Mouse (Mus musculus): ENCODE results near the gene Sec61a2. TPM values are rescaled to one million over a fixed set of nuclear protein-coding genes. Genes with fewer than 3 reads are reported as not detected.

Gene Sec61a2
- polyA plus RNA-seq, 1 experiment from 2014 or later: 54.6 TPM

- CTCF ChIA-PET: interaction anchor here (1.5 to 1.6 kb wide), 2 partner anchors 10 to 13 kb away, joined by 4 read pairs; no protein-coding TSS in a partner anchor
- in situ Hi-C loops (cut with MboI; ENCODE audit: low pct_unique_long_range_greater_than_20kb): no loop called here
- ATAC-seq: no peak
- TF ChIP-seq CTCF (IDR thresholded peaks at IDR 0.05): no peak
- POLR2A ChIA-PET: no interaction called here
- no peak for DNase-seq (ENCODE audit: low read depth, low spot score)
- no peaks in the 10 kb centered on the region for H3K27me3 ChIP-seq
Measured at GRCm38 (mm10) chr2:5931938-5932337, 36.7 kb upstream of the Sec61a2 start.

GRCm38 (mm10) chr2:5930291-5931054 is 35.2 kb upstream of the Sec61a2 start:
- TF ChIP-seq CTCF (IDR thresholded peaks at IDR 0.05): no peak
- DNase-seq (ENCODE audit: low read depth, low spot score): no peak
- no peak for ATAC-seq
- in situ Hi-C loops (cut with MboI; ENCODE audit: low pct_unique_long_range_greater_than_20kb): no loop called here
- ChIA-PET POLR2A (interaction anchor here (0.7 kb wide), 1 partner anchor 21 kb away, joined by 3 read pairs; no protein-coding TSS in a partner anchor), CTCF (no interaction called here)
- H3K27me3 ChIP-seq: no peaks in the 10 kb centered on the region

GRCm38 (mm10) chr2:5929793-5930192 is 34.6 kb upstream of the Sec61a2 start:
- no peak for TF ChIP-seq CTCF (IDR thresholded peaks at IDR 0.05)
- no peaks in the 10 kb centered on the region for H3K27me3 ChIP-seq
- CTCF ChIA-PET: no interaction called here
- no peak for ATAC-seq
- DNase-seq (ENCODE audit: low read depth, low spot score): no peak
- POLR2A ChIA-PET: no interaction called here
- in situ Hi-C loops (cut with MboI; ENCODE audit: low pct_unique_long_range_greater_than_20kb): no loop called here

- TF ChIP-seq CTCF (IDR thresholded peaks at IDR 0.05): no peak
- POLR2A ChIA-PET: no interaction called here
- ATAC-seq (no peak), DNase-seq (ENCODE audit: low read depth, low spot score) (no peak)
- CTCF ChIA-PET: no interaction called here
- in situ Hi-C loops (cut with MboI; ENCODE audit: low pct_unique_long_range_greater_than_20kb): no loop called here
- H3K27me3 ChIP-seq: no peaks in the 10 kb centered on the region
Measured at GRCm38 (mm10) chr2:5927481-5927880, 32.2 kb upstream of the Sec61a2 start.

- ChIA-PET CTCF (no interaction called here), POLR2A (interaction anchor here (0.7 kb wide), 2 partner anchors 16 to 974 kb away, joined by 3 to 7 read pairs; no protein-coding TSS in a partner anchor)
- DNase-seq (ENCODE audit: low read depth, low spot score) (no peak), ATAC-seq (no peak)
- no peak for TF ChIP-seq CTCF (IDR thresholded peaks at IDR 0.05)
- in situ Hi-C loops (cut with MboI; ENCODE audit: low pct_unique_long_range_greater_than_20kb): no loop called here
- H3K27me3 ChIP-seq: no peaks in the 10 kb centered on the region
Measured at GRCm38 (mm10) chr2:5923786-5924185, 28.6 kb upstream of the Sec61a2 start.

GRCm38 (mm10) chr2:5922823-5923222 is 27.6 kb upstream of the Sec61a2 start:
- ATAC-seq (no peak), DNase-seq (ENCODE audit: low read depth, low spot score) (no peak)
- in situ Hi-C loops (cut with MboI; ENCODE audit: low pct_unique_long_range_greater_than_20kb): no loop called here
- ChIA-PET CTCF (no interaction called here), POLR2A (interaction anchor here (0.7 kb wide), 1 partner anchor 18 kb away, joined by 3 read pairs; no protein-coding TSS in a partner anchor)
- no peak for TF ChIP-seq CTCF (IDR thresholded peaks at IDR 0.05)
- no peaks in the 10 kb centered on the region for H3K27me3 ChIP-seq

- ChIA-PET POLR2A (no interaction called here), CTCF (no interaction called here)
- TF ChIP-seq CTCF (IDR thresholded peaks at IDR 0.05): no peak
- in situ Hi-C loops (cut with MboI; ENCODE audit: low pct_unique_long_range_greater_than_20kb): no loop called here
- peaks cover 3% of the 10 kb centered on the region for H3K27me3 ChIP-seq
- ATAC-seq (no peak), DNase-seq (ENCODE audit: low read depth, low spot score) (no peak)
Measured at GRCm38 (mm10) chr2:5911282-5911965, 16.2 kb upstream of the Sec61a2 start.

- CTCF ChIA-PET: interaction anchor here (0.6 to 1.7 kb wide), 7 partner anchors 12 to 826 kb away, joined by 3 to 5 read pairs (median 3); partner anchors contain the start of gene Dhtkd1
- no peak for ATAC-seq
Measured at GRCm38 (mm10) chr2:5906625-5907024, 11.4 kb upstream of the Sec61a2 start.

GRCm38 (mm10) chr2:5906092-5906491 is 10.9 kb upstream of the Sec61a2 start:
- in situ Hi-C loops (cut with MboI; ENCODE audit: low pct_unique_long_range_greater_than_20kb): no loop called here
- POLR2A ChIA-PET: interaction anchor here (0.9 to 1.0 kb wide), 2 partner anchors 15 to 46 kb away, joined by 3 read pairs; no protein-coding TSS in a partner anchor
- peaks cover 7% of the 10 kb centered on the region for H3K27me3 ChIP-seq
- TF ChIP-seq CTCF (IDR thresholded peaks at IDR 0.05): no peak
- CTCF ChIA-PET: interaction anchor here (0.6 to 1.7 kb wide), 8 partner anchors 13 to 826 kb away, joined by 3 to 5 read pairs (median 3); partner anchors contain the start of gene Dhtkd1
- ATAC-seq: no peak
- DNase-seq (ENCODE audit: low read depth, low spot score): no peak

More at GRCm38 (mm10) chr2:5906625-5907024, 11.4 kb upstream of the Sec61a2 start:
- in situ Hi-C loops (cut with MboI; ENCODE audit: low pct_unique_long_range_greater_than_20kb): no loop called here
- peak; percentile 73 for TF ChIP-seq CTCF (IDR thresholded peaks at IDR 0.05)
- POLR2A ChIA-PET: interaction anchor here (0.9 to 1.0 kb wide), 2 partner anchors 14 to 46 kb away, joined by 3 read pairs; no protein-coding TSS in a partner anchor
- H3K27me3 ChIP-seq: peaks cover 7% of the 10 kb centered on the region
- DNase-seq (ENCODE audit: low read depth, low spot score): no peak

- peak; percentile 60 for ATAC-seq
- DNase-seq (ENCODE audit: low read depth, low spot score): no peak
- peaks cover 22% of the 10 kb centered on the region for H3K27me3 ChIP-seq
- ChIA-PET CTCF (interaction anchor here (1.1 to 1.4 kb wide), 2 partner anchors 9 to 12 kb away, joined by 3 read pairs; no protein-coding TSS in a partner anchor), POLR2A (no interaction called here)
- peak; percentile 86 for TF ChIP-seq CTCF (IDR thresholded peaks at IDR 0.05)
- in situ Hi-C loops (cut with MboI; ENCODE audit: low pct_unique_long_range_greater_than_20kb): no loop called here
Measured at GRCm38 (mm10) chr2:5900145-5900544, 4.9 kb upstream of the Sec61a2 start.

- in situ Hi-C loops (cut with MboI; ENCODE audit: low pct_unique_long_range_greater_than_20kb): no loop called here
- POLR2A ChIA-PET: no interaction called here
- no peak for DNase-seq (ENCODE audit: low read depth, low spot score)
- ATAC-seq: no peak
- peaks cover 15% of the 10 kb centered on the region for H3K27me3 ChIP-seq
- TF ChIP-seq CTCF (IDR thresholded peaks at IDR 0.05): no peak
- CTCF ChIA-PET: no interaction called here
Measured at GRCm38 (mm10) chr2:5894296-5894695, 936 bp downstream of the Sec61a2 start.

All from Patski (cell line).